ENCODE assay signal across 1 mouse cellular context in the genomic region with DNA sequence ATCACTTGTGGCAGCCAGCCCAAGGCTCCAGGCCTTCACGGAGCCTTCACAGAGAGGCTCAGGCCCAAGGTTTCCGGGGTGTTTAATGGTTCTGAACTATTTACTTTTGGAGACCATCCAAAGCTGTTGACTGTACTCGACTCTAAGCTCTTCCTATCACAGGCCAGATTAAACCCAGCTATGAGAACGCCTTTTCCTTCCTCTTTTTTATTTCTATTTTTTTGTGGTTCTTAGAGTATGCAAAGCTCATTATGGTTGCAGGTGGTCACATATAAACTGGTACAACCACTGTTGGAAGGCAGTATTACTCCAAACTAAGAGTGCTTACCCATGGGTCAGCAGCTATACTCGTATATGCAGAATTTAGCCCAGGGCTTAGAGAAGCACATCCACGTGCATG.
A peak's percentile ranks its signal among the peaks of the same experiment; 100 is the strongest.
TF ChIP-seq lines count a peak whose summit lies in the region.

No protein-coding gene starts in this region.

TF ChIP-seq in MEL, 35 proteins besides CTCF, POLR2A, EP300 and RAD21 (continued from another document):
- peak; percentile 48; the same call in 1 of the 2 replicates for TF ChIP-seq RCOR1 (IDR thresholded peaks at IDR 0.05; ENCODE audit: low read depth, low read length)
- TF ChIP-seq ZNF384 (IDR thresholded peaks at IDR 0.05; ENCODE audit: low read depth, low read length): peak; percentile 64
- no peak for TF ChIP-seq SMC3 (IDR thresholded peaks at IDR 0.05; ENCODE audit: low read depth, low read length)
- TF ChIP-seq ZKSCAN1 (IDR thresholded peaks at IDR 0.05; ENCODE audit: low read depth, low read length): no peak
- TF ChIP-seq MYB (IDR thresholded peaks at IDR 0.05; ENCODE audit: low read depth, low read length): no peak
- 0 out of 2 replicates have a peak, but pooled peaks have one; percentile 35 for TF ChIP-seq GATA1 (IDR thresholded peaks at IDR 0.05; ENCODE audit: low read depth, low read length)
- no peak for TF ChIP-seq TCF12 (IDR thresholded peaks at IDR 0.05; ENCODE audit: low read depth, low read length)
- TF ChIP-seq JUND (IDR thresholded peaks at IDR 0.05; ENCODE audit: low read depth, low read length): no peak
- no peak for TF ChIP-seq KAT2A (conservative IDR thresholded peaks at IDR 0.05; ENCODE audit: low read depth, low read length)
- no peak for TF ChIP-seq MYC (IDR thresholded peaks at IDR 0.05; ENCODE audit: low read depth, low read length)
